Mouse (Mus musculus) bone marrow macrophage, adult 2 months (primary cell): ENCODE data around the gene Il22ra1.

Source experiments
- CTCF ChIP-seq: IDR thresholded peaks from 2 replicates; pipeline ENCODE4 v1.5.1; 2012; ENCODE audit warnings: low read depth, mild to moderate bottlenecking, low read length, moderate library complexity
- POLR2A ChIP-seq: IDR thresholded peaks from 2 replicates; pipeline ENCODE4 v1.6.1; 2012; ENCODE audit warnings: mild to moderate bottlenecking, low read depth, low read length, borderline replicate concordance

DNA sequence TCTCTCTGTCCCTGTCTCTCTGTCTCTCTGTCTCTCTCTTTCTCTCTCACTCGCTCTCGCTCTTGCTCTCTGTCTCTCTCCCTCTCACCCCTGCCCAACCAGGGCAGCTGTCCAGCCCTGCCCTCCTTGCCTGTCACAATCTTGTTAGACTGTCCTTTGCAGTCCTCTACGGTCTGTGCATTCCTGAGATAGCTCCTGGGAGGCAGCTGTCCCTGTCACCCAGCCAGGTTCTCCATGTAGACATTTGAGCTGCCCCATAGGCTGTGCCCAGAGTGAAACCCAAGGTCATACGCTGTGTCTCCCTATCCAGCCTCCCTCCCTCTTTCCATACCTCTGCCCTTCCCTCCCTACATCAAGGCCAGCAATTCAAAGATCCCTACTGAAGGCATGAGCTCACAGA is 44.7 kb downstream of the Il22ra1 start:
- TF ChIP-seq CTCF = no peak
- no peak for TF ChIP-seq POLR2A
